Mouse (Mus musculus): ENCODE data around the gene Arhgap32. TPM values are rescaled to one million over a fixed set of nuclear protein-coding genes. Genes with fewer than 3 reads are reported as not detected.
"Not testable (repeated sequence)": the region's sequence is repeated elsewhere in the genome, so short reads cannot be mapped to it uniquely, and the experiment has no call there.

The Arhgap32 gene
- polyA plus RNA-seq, 1 experiment from 2014 or later = 7.3 TPM

GRCm38 (mm10) chr9:32101488-32101887 is 14.4 kb upstream of the Arhgap32 start:
- Histone ChIP-seq H3K4me1 (peaks cover 10% of the 10 kb centered on the region), H3K4me2 (no peak overlapping the region), H3K9ac (no peak overlapping the region), H3K9me3 (no peaks in the 10 kb centered on the region), H3K27me3 (no peaks in the 10 kb centered on the region), H3K36me3 (no peaks in the 10 kb centered on the region), H3K27ac (no peak overlapping the region), H3K4me3 (no peak overlapping the region)
- 88% methylated on average over 2 of the region's 2 CpGs for WGBS
- ATAC-seq (ENCODE audit: insufficient number of reproducible peaks, insufficient read depth, low FRiP score, low TSS enrichment, low read depth) = no peak

GRCm38 (mm10) chr9:32104670-32105069 is 11.3 kb upstream of the Arhgap32 start:
- Histone ChIP-seq H3K4me3 (no peak overlapping the region), H3K27ac (no peak overlapping the region), H3K27me3 (no peaks in the 10 kb centered on the region), H3K9me3 (no peaks in the 10 kb centered on the region), H3K36me3 (no peaks in the 10 kb centered on the region), H3K9ac (no peak overlapping the region), H3K4me1 (peaks cover 6% of the 10 kb centered on the region), H3K4me2 (no peak overlapping the region)
- WGBS = 80% methylated on average over 8 of the region's 8 CpGs
- ATAC-seq (ENCODE audit: insufficient number of reproducible peaks, insufficient read depth, low FRiP score, low TSS enrichment, low read depth) = no peak

GRCm38 (mm10) chr9:32110376-32110775 is 5.6 kb upstream of the Arhgap32 start:
- H3K4me1 ChIP-seq = no peaks in the 10 kb centered on the region
- 94% methylated on average over 2 of the region's 2 CpGs for WGBS
- H3K4me2 ChIP-seq = no peak overlapping the region
- no peaks in the 10 kb centered on the region for H3K36me3 ChIP-seq
- H3K9me3 ChIP-seq = no peaks in the 10 kb centered on the region
- H3K4me3 ChIP-seq = no peak overlapping the region
- ATAC-seq (ENCODE audit: insufficient number of reproducible peaks, insufficient read depth, low FRiP score, low TSS enrichment, low read depth) = no peak
- H3K9ac ChIP-seq = no peak overlapping the region
- no peaks in the 10 kb centered on the region for H3K27me3 ChIP-seq
- no peak overlapping the region for H3K27ac ChIP-seq

- Histone ChIP-seq H3K4me1 (peaks cover 10% of the 10 kb centered on the region; the same call in 1 of the 2 replicates), H3K4me3 (no peak overlapping the region), H3K4me2 (peak overlapping the region; percentile 26), H3K27me3 (no peaks in the 10 kb centered on the region), H3K9me3 (no peaks in the 10 kb centered on the region), H3K27ac (no peak overlapping the region), H3K36me3 (no peaks in the 10 kb centered on the region), H3K9ac (no peak overlapping the region)
- WGBS = 63% methylated on average over 5 of the region's 5 CpGs
- no peak for ATAC-seq (ENCODE audit: insufficient number of reproducible peaks, insufficient read depth, low FRiP score, low TSS enrichment, low read depth)
Observed at GRCm38 (mm10) chr9:32116272-32116671, 336 bp downstream of the Arhgap32 start.

GRCm38 (mm10) chr9:32117876-32118275 is 1.9 kb downstream of the Arhgap32 start:
- H3K27me3 ChIP-seq = no peaks in the 10 kb centered on the region
- no peak for ATAC-seq (ENCODE audit: insufficient number of reproducible peaks, insufficient read depth, low FRiP score, low TSS enrichment, low read depth)
- 38% methylated on average over 4 of the region's 4 CpGs for WGBS

GRCm38 (mm10) chr9:32118433-32118832 is 2.5 kb downstream of the Arhgap32 start:
- no peaks in the 10 kb centered on the region for H3K9me3 ChIP-seq
- H3K9ac ChIP-seq = no peak overlapping the region
- H3K27ac ChIP-seq = peak overlapping the region; percentile 48; the same call in 1 of the 2 replicates
- H3K4me1 ChIP-seq = peaks cover 10% of the 10 kb centered on the region; the same call in 1 of the 2 replicates
- no peaks in the 10 kb centered on the region for H3K27me3 ChIP-seq
- no peak overlapping the region for H3K4me3 ChIP-seq
- ATAC-seq (ENCODE audit: insufficient number of reproducible peaks, insufficient read depth, low FRiP score, low TSS enrichment, low read depth) = no peak
- H3K36me3 ChIP-seq = no peaks in the 10 kb centered on the region
- no peak overlapping the region for H3K4me2 ChIP-seq

More at GRCm38 (mm10) chr9:32117876-32118275, 1.9 kb downstream of the Arhgap32 start:
- Histone ChIP-seq H3K36me3 (no peaks in the 10 kb centered on the region), H3K27ac (0 out of 2 replicates have a peak overlapping the region, but pooled peaks have one; percentile 48), H3K9me3 (no peaks in the 10 kb centered on the region), H3K4me2 (no peak overlapping the region), H3K4me3 (no peak overlapping the region), H3K9ac (no peak overlapping the region), H3K4me1 (peaks cover 10% of the 10 kb centered on the region; the same call in 1 of the 2 replicates)

- 87% methylated on average over 6 of the region's 6 CpGs for WGBS
Observed at GRCm38 (mm10) chr9:32119586-32119985, 3.6 kb downstream of the Arhgap32 start.

GRCm38 (mm10) chr9:32120162-32120561 is 4.2 kb downstream of the Arhgap32 start:
- H3K4me3 ChIP-seq = no peak overlapping the region
- ATAC-seq (ENCODE audit: insufficient number of reproducible peaks, insufficient read depth, low FRiP score, low TSS enrichment, low read depth) = no peak
- H3K36me3 ChIP-seq = no peaks in the 10 kb centered on the region
- H3K27ac ChIP-seq = no peak overlapping the region
- H3K4me1 ChIP-seq = peaks cover 10% of the 10 kb centered on the region; the same call in 1 of the 2 replicates
- WGBS = 73% methylated on average over 1 of the region's 1 CpGs
- H3K9ac ChIP-seq = no peak overlapping the region
- H3K9me3 ChIP-seq = no peaks in the 10 kb centered on the region
- H3K4me2 ChIP-seq = no peak overlapping the region
- no peaks in the 10 kb centered on the region for H3K27me3 ChIP-seq

More at GRCm38 (mm10) chr9:32119586-32119985, 3.6 kb downstream of the Arhgap32 start:
- H3K9ac ChIP-seq = no peak overlapping the region
- no peak overlapping the region for H3K27ac ChIP-seq
- H3K4me1 ChIP-seq = peaks cover 10% of the 10 kb centered on the region; the same call in 1 of the 2 replicates
- no peak for ATAC-seq (ENCODE audit: insufficient number of reproducible peaks, insufficient read depth, low FRiP score, low TSS enrichment, low read depth)
- no peak overlapping the region for H3K4me3 ChIP-seq
- H3K27me3 ChIP-seq = no peaks in the 10 kb centered on the region
- no peaks in the 10 kb centered on the region for H3K36me3 ChIP-seq
- H3K9me3 ChIP-seq = no peaks in the 10 kb centered on the region
- no peak overlapping the region for H3K4me2 ChIP-seq

GRCm38 (mm10) chr9:32121271-32121670 is 5.3 kb downstream of the Arhgap32 start:
- 95% methylated on average over 13 of the region's 13 CpGs for WGBS

GRCm38 (mm10) chr9:32136195-32136594 is 20.3 kb downstream of the Arhgap32 start:
- ATAC-seq (ENCODE audit: insufficient number of reproducible peaks, insufficient read depth, low FRiP score, low TSS enrichment, low read depth) = no peak
- Histone ChIP-seq H3K27ac (no peak overlapping the region), H3K4me2 (no peak overlapping the region), H3K9me3 (no peaks in the 10 kb centered on the region), H3K4me3 (no peak overlapping the region), H3K36me3 (no peaks in the 10 kb centered on the region), H3K9ac (no peak overlapping the region), H3K27me3 (no peaks in the 10 kb centered on the region), H3K4me1 (no peaks in the 10 kb centered on the region)

More at GRCm38 (mm10) chr9:32121271-32121670, 5.3 kb downstream of the Arhgap32 start:
- H3K4me2 ChIP-seq; H3K27me3 ChIP-seq; H3K4me1 ChIP-seq; H3K36me3 ChIP-seq; H3K4me3 ChIP-seq; H3K9me3 ChIP-seq; H3K27ac ChIP-seq; H3K9ac ChIP-seq; ATAC-seq (ENCODE audit: insufficient number of reproducible peaks, insufficient read depth, low FRiP score, low TSS enrichment, low read depth): not testable (repeated sequence)

- H3K27ac ChIP-seq = no peak overlapping the region
- no peaks in the 10 kb centered on the region for H3K9me3 ChIP-seq
- WGBS = 78% methylated on average over 11 of the region's 11 CpGs
- no peak for ATAC-seq (ENCODE audit: insufficient number of reproducible peaks, insufficient read depth, low FRiP score, low TSS enrichment, low read depth)
- no peaks in the 10 kb centered on the region for H3K4me1 ChIP-seq
- H3K4me3 ChIP-seq = no peak overlapping the region
- H3K9ac ChIP-seq = no peak overlapping the region
- no peak overlapping the region for H3K4me2 ChIP-seq
- H3K27me3 ChIP-seq = no peaks in the 10 kb centered on the region
- no peaks in the 10 kb centered on the region for H3K36me3 ChIP-seq
Observed at GRCm38 (mm10) chr9:32136680-32137295, 20.9 kb downstream of the Arhgap32 start.

- H3K9ac ChIP-seq = no peak overlapping the region
- H3K36me3 ChIP-seq = no peaks in the 10 kb centered on the region
- H3K9me3 ChIP-seq = no peaks in the 10 kb centered on the region
- H3K27me3 ChIP-seq = no peaks in the 10 kb centered on the region
- H3K4me1 ChIP-seq = 0 out of 2 replicates have a peak, but pooled peaks cover 3% of the 10 kb centered on the region
- 89% methylated on average over 14 of the region's 14 CpGs for WGBS
- no peak overlapping the region for H3K27ac ChIP-seq
- no peak overlapping the region for H3K4me2 ChIP-seq
- no peak overlapping the region for H3K4me3 ChIP-seq
- no peak for ATAC-seq (ENCODE audit: insufficient number of reproducible peaks, insufficient read depth, low FRiP score, low TSS enrichment, low read depth)
Observed at GRCm38 (mm10) chr9:32137697-32138426, 21.9 kb downstream of the Arhgap32 start.

Data from embryonic facial prominence, embryonic 13.5 days (tissue).